Mouse (Mus musculus) thymus, postnatal 10 days (tissue): ENCODE results near the gene Brpf1.

Source experiments
- DNase-seq, 2 experiments: peaks; one replicate each; pipeline ENCODE4 v3.0.0; 2021; ENCODE audit warnings: low spot score in 2 of 2

Brpf1 gene

GRCm38 (mm10) chr6:113306986-113307349, at the start of gene Brpf1:
Brpf1 (plus strand) TSS chr6:113307137.
- peak in 1 of 2 experiments; percentile 70 for DNase-seq

DNA sequence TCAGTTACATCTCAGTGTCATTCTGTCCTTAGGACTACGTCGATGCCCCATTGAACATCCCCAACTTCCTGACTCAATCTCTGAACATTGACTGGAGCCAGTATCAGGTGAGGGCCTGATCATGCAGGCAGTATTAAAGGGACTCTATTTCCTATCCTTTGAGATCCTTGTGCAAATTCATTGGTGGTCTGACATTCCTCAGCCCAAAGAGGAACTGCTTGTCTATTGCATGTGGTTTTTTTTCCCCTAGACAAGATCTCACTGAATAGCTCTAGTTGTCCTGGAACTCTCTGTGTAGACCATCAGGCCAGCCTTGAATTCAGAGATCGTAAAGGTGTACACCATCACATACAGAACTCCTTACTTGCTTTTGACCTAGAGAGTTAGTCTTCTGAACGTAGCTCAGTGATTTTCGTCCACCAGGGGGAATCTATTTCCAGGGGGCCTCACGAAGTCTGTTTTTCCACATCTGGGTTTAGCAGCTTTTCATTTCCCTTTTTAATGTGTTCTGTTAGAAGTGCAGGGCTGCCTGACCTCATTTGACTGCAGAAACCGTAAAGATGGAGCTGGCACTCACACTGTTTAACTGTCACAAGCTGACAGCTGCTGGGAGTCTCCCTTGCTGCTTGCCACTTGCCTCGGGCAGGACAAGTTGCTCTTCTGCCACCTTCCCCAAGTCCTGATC, 45.6 kb upstream of the Brpf1 start:
- DNase-seq, result peak in 1 of 2 experiments; percentile 32

- no peak for DNase-seq
Observed at GRCm38 (mm10) chr6:113263531-113263930, 43.4 kb upstream of the Brpf1 start.

DNA sequence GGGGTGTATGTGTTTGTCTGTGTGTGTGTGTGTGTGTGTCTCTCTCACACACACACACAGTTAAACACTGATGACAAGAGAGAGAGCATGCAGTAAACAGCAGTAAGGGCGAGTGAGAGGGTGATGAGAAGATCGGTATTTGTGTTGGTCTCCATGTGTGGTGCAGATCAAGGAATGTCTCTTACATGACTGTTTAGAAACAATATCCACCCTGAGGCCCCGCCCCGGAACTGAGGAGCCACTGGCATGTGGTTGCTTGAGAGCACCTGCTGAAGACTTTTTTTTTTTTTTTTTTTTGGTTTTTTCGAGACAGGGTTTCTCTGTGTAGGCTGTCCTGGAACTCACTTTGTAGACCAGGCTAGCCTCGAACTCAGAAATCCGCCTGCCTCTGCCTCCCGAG, 42.5 kb upstream of the Brpf1 start:
- peak in 1 of 2 experiments; percentile 14 for DNase-seq

DNA sequence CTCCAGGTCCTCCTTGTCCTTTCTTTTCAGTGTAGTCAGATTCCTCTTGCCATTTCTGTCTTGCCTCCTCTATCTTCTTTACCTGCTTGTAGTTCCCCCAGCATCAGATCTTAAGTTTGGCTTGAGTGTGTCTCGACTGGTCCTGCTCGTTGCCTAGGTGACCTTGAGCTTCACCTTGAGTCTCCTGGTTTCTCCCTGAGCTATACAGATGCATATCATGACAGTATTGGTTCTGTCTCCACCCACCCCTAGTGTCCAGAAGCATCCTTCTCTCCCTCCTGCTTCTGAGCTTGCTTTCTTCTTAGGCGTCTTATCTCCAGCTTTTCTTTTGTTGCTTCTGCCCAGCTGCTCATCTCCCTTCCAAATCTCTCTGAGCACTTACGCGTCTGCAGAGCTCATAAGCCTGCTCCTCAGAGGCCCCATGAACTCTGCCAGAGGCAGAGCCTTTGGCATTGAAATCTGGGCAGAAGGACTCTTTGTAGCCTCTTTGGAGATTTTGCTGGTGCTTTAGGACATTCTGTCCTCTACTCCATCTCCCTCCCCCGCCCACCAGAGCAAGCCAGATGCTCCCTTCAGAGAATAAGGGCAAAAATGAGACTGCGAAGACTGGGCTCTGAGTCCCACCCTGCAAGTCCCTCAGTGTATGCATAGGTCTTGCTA, 39.8 kb upstream of the Brpf1 start:
- no peak for DNase-seq

- DNase-seq, result no peak
Observed at GRCm38 (mm10) chr6:113267988-113268387, 38.9 kb upstream of the Brpf1 start.

GRCm38 (mm10) chr6:113272365-113272764, 34.6 kb upstream of the Brpf1 start:
- DNase-seq, result no peak

- DNase-seq, result no peak
Observed at GRCm38 (mm10) chr6:113276846-113277245, 30.1 kb upstream of the Brpf1 start.

- no peak for DNase-seq
Observed at GRCm38 (mm10) chr6:113281676-113282075, 25.3 kb upstream of the Brpf1 start.

DNA sequence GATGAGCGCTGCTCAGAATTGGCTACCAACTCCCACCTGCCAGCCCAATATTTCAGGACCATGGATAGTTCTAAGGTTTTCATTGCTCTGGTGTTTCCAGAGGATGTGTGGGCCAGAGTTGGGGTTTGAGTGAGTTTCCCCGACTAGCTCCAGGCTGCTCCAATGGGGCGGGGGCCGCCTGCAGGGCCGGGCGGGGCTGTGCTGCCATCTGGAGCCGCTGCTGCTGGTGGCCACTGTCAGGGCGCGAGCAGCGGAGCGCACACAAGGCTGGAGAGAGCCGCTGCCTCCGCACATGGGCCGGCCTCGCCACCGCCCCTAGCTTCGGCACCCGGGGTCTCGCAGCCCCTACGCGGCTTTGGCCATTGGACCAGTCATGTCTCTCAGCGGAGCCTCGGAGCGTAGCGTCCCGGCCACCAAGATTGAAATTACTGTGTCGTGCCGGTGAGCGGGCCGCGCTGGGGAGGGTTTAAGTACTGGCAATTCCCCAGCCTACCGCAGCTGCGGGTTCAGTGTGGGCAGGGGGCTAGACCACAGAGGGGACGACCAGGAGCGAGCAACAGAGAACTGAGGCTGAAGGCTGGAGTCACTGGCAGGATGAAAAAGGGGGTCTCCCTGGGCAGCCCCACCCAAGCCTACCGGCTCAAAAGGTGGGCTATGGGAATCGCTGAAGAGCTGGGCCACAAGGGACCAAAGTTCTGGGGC, 24.7 kb upstream of the Brpf1 start, which contains the start of gene Cpne9:
Cpne9 (plus strand) TSS at position 207 of the 702 bp plus-strand sequence.
- peak in 1 of 2 experiments; percentile 23 for DNase-seq

DNA sequence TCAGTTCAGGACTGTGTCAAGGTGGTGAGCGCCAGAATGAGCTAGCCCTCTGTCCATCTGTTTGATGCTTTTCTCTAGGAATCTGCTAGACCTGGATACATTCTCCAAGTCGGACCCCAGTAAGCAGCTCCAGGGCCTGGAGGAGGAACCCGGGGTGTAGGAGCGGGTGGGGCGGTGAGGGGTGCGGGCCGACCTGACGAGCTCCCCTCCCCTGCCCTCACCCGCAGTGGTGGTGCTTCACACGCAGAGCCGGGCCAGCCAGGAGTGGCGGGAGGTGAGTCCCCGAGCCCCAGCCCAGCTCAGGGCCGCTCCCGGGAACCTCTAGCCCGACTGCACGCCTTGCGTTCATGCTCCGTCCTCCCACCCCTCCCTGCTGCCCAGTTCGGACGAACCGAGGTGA, 24.0 kb upstream of the Brpf1 start:
- DNase-seq, result no peak

- no peak for DNase-seq
Observed at GRCm38 (mm10) chr6:113283500-113283899, 23.4 kb upstream of the Brpf1 start.

DNA sequence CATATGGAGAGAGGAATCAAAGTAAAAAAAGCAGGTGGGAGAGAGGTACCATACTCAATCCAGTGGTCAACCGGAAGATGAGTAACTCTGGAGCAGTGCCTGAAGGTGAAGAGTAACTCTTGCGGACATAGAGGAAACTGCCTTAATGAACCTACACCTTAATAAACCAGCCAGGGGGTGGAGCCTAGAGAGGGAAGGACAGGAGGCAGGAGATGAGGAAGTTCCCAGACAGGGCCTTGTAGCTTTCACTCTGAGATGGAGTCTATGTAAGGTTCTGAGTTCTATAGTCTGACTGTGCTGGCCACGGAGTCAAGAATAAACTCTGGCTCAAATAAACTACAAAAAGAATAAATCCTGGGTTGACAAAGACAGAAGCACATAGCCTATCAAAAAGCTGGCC, 22.0 kb upstream of the Brpf1 start:
- DNase-seq, result no peak

DNA sequence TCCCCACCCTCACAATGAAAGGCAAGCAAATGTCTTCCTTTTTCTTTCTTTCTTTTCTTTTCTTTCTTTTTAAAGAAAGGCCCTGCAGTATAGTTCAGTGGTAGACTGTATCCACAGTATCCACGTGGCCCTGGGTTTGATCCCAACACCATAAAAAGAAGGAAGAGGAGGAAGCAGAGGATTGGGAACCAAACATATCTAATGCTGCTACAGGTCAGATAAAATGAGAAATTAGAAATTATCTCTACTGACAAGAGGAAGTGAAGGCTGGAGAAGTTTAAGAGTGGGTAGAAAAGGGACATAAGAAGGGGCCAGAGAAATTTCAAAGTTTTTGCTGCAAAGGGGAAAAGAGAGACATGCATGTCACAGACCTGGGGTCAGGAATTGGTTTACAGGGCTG, 20.6 kb upstream of the Brpf1 start:
- no peak for DNase-seq

DNA sequence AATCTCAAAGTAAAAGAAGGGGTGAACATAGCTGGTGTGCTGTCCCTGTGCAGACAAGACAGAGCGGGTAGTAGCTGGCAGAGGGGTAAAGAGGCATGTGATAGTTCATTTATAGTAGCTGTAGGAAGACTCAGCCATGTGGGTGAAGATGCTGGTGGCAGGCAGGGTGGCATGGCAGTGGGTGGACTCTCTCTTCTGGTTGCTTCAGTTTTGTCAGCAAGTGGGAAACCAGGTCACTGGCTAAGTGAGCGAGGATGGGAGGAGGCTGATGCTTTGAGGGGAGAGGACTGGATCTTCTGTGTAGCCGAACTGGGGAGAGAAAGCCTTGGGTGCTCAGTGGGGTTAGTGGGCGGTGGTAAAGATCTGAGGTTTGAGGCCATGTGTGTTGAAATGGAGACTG, 19.7 kb upstream of the Brpf1 start:
- DNase-seq, result no peak

- no peak for DNase-seq
Observed at GRCm38 (mm10) chr6:113289346-113289745, 17.6 kb upstream of the Brpf1 start.

DNA sequence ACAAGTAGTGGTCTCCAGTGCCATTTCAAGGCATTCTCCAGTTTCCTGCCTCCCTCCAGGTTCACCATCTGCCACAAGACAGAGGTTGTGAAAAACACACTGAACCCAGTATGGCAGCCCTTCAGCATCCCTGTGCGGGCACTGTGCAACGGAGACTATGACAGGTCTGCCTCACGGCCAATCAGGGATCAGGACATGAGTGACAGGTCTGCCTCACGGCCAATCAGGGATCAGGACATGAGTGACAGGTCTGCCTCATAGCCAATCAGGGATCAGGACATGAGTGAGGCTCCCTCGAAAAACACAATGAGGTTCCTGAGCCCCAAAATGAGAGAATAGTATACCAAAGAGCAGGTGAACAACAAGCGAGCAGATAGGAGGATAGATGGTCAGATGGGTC, 16.6 kb upstream of the Brpf1 start:
- no peak for DNase-seq

DNA sequence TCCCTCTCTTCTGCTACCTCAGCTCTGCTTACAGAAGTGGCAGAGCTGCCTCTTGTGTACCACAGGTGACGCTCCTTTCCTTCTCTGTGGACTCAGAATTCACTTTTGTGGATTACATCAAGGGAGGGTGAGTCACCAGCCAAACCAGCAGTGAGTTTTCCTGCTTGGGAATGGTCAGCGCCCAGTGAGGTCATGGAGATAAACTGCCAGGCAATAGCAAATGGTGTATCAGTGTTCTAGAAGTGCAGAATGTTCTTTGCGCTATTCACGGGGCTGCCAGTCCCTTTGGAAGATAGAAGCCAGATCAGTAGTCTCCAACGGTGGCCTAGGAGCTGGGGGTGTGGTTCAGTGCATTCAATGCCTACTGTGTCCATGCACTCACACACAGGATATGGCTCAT, 14.0 kb upstream of the Brpf1 start:
- no peak for DNase-seq

GRCm38 (mm10) chr6:113296046-113296445, 10.9 kb upstream of the Brpf1 start:
- no peak for DNase-seq

GRCm38 (mm10) chr6:113296639-113297038, 10.3 kb upstream of the Brpf1 start:
- DNase-seq, result no peak

GRCm38 (mm10) chr6:113301350-113301749, 5.6 kb upstream of the Brpf1 start:
- DNase-seq, result no peak

GRCm38 (mm10) chr6:113302258-113302657, 4.7 kb upstream of the Brpf1 start:
- DNase-seq, result peak in 1 of 2 experiments; percentile 45
